Mouse (Mus musculus): ENCODE data around the gene Kcnh1.

DNA sequence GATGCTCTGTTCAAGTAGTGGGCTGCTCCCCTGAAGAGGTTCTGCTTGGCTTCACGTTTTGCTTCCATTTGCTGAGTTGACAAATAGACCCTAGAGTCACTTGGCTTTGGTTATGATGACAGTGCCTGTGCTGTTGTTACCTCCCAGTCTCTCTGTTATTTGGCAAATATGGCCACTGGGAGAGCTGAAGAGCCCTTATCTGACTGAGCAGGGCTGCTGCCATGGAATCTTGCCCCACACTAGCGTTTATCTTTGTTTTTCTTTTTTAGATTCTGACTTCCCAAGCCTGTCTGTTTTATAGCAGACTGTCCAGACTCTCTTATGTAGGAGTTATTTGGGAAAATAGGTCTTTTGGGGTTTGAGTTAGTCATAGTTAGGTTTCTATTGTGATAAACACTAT is 21.9 kb downstream of the Kcnh1 start:
- TF ChIP-seq CTCF (IDR thresholded peaks at IDR 0.05; ENCODE audit: low read depth), result no peak
- TF ChIP-seq EP300 (IDR thresholded peaks at IDR 0.05; ENCODE audit: low read depth), result no peak

All from liver, postnatal 0 days (tissue).